Mouse (Mus musculus) left cerebral cortex, adult 8-10 months (tissue): ENCODE measurements around the gene Mad1l1. TPM values are rescaled to one million over a fixed set of nuclear protein-coding genes. Genes with fewer than 3 reads are reported as not detected.

Experiments used
- DNase-seq, 2 experiments: peaks; one replicate each; pipeline ENCODE4 v3.0.0; 2022; ENCODE audit warnings: low spot score in 2 of 2
- total RNA-seq, 4 experiments: library from RNA; stranded (reverse); gene quantifications; 2 replicates each; pipeline ENCODE4 v1.2.4; 2022

The Mad1l1 gene
- total RNA-seq, 4 experiments from 2014 or later = 14.1 to 22.2 (median 18.6) TPM

- DNase-seq = no peak
Observed at GRCm38 (mm10) chr5:140143541-140143940, 177.8 kb downstream of the Mad1l1 start.

DNA sequence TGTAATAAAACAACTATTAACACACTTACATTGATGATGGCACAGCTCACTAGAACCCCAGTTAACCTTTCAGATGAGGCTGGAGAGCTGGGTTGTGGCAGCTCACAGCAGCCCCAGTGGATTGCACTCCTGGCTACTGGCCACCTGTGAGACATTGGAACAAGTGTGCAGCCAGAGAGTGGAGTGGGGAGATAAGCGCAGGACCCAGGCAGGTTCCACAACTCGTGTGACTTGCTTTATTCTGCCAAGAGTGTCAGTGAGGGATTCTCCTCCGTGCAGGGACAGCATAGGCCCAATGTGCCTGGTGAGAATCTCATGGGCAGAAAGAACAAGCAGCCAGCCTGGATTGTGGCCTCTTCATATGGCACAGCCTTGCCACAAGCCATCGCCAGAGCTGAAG is 180.0 kb downstream of the Mad1l1 start:
- no peak for DNase-seq

DNA sequence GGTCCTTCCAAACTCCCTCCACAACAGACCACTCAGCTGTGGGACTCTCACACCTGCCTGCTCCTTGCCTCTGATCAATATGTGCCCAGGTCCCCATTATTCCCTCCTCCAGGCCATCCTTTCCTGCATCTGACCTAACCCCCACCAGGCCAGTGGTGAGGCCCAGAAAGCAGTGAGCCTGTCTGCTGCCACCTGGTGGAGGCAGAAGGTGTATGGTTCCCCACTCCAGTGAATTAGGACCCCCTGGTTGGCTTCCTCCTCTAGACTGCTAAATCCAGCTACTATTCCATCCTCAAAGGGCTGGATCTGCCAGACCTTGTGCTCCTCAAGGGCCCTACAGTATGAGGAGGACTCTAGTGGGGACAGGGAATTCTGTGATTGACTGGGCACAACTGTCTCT is 181.1 kb downstream of the Mad1l1 start:
- no peak for DNase-seq

GRCm38 (mm10) chr5:140135734-140136625 is 185.4 kb downstream of the Mad1l1 start:
- peak in 1 of 2 experiments; percentile 49 for DNase-seq

DNA sequence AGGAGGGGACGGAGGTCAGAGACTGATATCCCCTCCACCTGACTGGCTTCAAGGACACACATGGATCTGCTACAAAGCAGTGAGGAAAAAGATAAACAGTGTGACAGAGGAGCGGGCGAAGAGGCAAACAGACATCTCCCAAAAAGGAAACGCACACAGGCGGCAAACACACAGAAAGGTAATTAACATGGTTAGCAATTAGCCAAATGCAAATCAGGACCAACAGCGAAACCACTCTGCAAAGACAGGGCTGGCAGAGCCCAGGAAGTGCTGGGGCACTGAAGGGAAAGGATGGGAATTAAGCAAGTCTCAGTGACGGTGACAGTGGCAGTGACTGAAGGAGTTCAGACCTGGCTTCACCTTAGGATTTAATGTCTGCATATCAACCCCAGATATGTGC is 187.3 kb downstream of the Mad1l1 start:
- no peak for DNase-seq

DNA sequence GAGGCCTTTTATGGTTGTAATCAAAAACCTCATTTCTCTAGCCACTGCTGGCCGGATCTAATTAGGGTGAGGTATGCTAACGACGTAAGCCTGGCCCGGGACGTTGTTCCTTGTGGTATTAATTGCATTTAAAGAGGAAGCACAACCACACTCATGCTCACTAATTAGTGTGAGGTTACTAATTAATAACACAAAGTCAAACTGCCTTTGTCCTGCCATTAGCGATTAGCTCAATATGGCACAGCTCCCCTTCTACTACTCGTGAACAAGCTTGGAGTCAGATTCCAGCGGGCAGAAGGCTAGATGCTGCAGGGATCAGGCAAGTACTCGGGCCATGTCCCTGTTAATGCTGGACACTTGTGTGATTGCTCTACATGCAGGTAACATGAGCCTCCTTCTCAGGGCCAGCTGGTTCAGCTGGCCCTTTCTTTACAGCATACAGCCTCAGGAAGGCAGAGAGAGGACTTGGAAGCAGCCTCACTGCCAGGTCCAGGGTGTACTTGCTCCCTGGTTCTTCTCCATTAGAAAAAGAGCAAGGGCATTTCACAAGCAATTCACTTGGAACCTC is 192.9 kb downstream of the Mad1l1 start:
- no peak for DNase-seq

GRCm38 (mm10) chr5:140127981-140128380 is 193.4 kb downstream of the Mad1l1 start:
- DNase-seq = no peak

GRCm38 (mm10) chr5:140124626-140125025 is 196.7 kb downstream of the Mad1l1 start:
- no peak for DNase-seq

- DNase-seq = no peak
Observed at GRCm38 (mm10) chr5:140123640-140124366, 197.5 kb downstream of the Mad1l1 start.

GRCm38 (mm10) chr5:140123194-140123593 is 198.2 kb downstream of the Mad1l1 start:
- no peak for DNase-seq

DNA sequence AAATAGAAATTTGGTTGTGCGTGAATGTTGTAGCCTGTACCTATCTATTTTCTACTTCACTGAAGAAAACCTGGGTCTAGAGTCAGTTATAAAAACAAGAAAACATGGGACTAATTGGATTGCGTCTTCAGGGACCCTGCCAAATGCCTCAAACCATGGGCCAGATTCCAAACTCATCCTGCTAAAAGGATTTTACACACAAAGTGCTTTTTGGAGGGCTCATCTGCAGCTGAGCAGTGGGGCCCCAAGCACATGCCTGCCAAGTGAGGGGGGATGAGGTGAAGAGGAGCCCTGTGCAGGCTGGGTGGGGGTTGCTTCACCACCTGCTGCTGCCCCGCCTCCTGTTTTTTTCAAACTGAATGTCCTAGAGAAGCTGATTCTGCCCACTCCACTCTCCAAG is 199.4 kb downstream of the Mad1l1 start:
- no peak for DNase-seq

GRCm38 (mm10) chr5:140118921-140119320 is 202.4 kb downstream of the Mad1l1 start:
- DNase-seq = no peak

- DNase-seq = no peak
Observed at GRCm38 (mm10) chr5:140117968-140118367, 203.4 kb downstream of the Mad1l1 start.

GRCm38 (mm10) chr5:140115434-140116271 is 205.7 kb downstream of the Mad1l1 start:
- DNase-seq = peak in 1 of 2 experiments; percentile 55

- no peak for DNase-seq
Observed at GRCm38 (mm10) chr5:140114512-140115060, 206.8 kb downstream of the Mad1l1 start.

GRCm38 (mm10) chr5:140113281-140113680 is 208.1 kb downstream of the Mad1l1 start:
- no peak for DNase-seq

GRCm38 (mm10) chr5:140110024-140110423 is 211.3 kb downstream of the Mad1l1 start:
- DNase-seq = no peak

DNA sequence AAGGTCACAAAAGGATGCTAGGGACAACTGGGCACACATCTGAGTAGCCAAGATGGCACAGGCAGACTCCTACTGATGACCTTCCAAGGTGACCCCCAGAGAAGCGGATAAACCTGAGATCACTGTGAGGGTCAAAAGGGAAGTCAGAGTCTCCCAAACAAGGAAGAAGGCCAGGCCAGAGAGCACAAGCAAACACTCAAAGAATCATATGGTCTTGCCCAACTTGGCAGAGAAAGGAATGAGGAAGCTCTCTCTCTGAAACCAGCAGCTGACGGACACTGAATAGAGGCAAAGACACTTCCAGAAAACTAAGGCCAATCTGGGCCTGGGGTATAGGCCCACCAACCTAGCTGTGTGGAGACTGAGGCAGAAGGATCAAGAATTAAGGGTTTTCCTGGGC is 213.4 kb downstream of the Mad1l1 start:
- no peak for DNase-seq

GRCm38 (mm10) chr5:140106051-140106450 is 215.3 kb downstream of the Mad1l1 start:
- no peak for DNase-seq

DNA sequence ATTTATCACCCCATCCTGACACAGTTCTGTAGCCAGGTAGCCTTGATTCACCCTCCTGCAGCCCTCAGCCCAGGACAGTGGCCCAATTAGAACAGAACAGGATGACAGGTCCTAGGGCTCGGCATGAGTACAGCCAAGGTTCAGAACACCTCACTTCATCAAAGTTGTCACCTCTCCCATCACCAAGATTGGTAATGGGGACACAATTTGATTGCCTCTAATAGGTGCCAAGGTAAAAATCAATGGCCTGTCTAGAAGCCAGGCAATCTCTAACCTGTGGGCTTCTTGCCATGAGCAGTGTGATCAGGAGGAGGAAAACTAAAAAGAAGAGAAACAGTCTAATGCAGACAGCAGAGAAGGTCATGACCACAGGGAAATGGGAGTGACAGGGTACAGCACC is 216.5 kb downstream of the Mad1l1 start:
- DNase-seq = no peak

- no peak for DNase-seq
Observed at GRCm38 (mm10) chr5:140102731-140103130, 218.6 kb downstream of the Mad1l1 start.
